Mouse (Mus musculus) embryo, embryonic 9.5 days (tissue): Measurements from ENCODE around the gene Brsk1.
A peak's percentile ranks its signal among the peaks of the same experiment; 100 is the strongest.

Source experiments
- DNase-seq: peaks from one replicate; pipeline ENCODE4 v3.0.0-alpha.2; 2017; ENCODE audit errors: extremely low spot score

Gene Brsk1

DNA sequence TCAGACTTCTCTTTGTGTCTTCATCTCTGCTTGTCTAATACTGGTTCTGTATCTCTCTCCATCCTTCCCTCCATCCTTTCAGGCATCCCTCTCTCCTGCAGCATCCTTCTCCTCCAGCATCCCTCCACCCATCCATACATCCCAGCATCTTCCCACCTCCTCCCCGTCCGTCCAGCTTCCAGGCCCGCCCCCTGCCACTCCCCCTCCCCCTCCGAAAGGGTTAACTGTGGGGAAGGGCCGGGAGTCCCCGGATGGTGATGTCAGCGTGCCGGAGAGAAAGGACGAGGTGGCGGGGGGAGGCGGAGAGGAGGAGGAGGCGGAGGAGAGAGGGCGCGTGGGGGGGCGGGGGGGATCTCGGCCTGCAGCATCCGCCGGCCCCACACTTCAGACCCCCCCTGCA, at the start of gene Brsk1:
Brsk1 (plus strand) TSS at position 218 of the 400 bp plus-strand sequence.
- peak; percentile 94 for DNase-seq

GRCm38 (mm10) chr7:4641155-4641554, 49.2 kb upstream of the Brsk1 start:
- no peak for DNase-seq

GRCm38 (mm10) chr7:4641956-4642355, 48.4 kb upstream of the Brsk1 start:
- no peak for DNase-seq

- no peak for DNase-seq
These were observed 47.2 kb upstream of the Brsk1 start for GRCm38 (mm10) chr7:4643225-4643624.

- DNase-seq: no peak
These were observed 43.6 kb upstream of the Brsk1 start for GRCm38 (mm10) chr7:4646806-4647205.

GRCm38 (mm10) chr7:4647291-4647690, 43.1 kb upstream of the Brsk1 start:
- DNase-seq: no peak

DNA sequence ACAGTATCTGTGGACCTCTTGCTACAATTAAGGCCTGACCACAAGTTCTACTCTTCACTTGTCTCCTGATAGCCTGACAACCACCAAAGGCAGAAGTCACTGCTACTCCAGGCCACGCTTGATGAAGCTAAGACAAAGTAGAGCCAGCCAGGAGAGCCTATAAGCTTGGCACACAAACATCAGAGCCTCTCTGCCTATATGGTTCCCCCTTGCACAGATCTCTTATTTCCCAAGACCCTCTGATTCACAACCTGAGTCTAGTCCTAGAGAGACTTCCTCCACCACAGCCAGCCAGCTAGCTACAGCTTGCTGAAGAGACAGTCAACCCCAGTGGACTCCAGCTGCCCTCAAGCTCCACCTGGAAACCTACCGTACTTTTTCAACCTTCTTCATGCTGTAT, 42.4 kb upstream of the Brsk1 start:
- DNase-seq: no peak

GRCm38 (mm10) chr7:4651581-4651980, 38.8 kb upstream of the Brsk1 start:
- no peak for DNase-seq

GRCm38 (mm10) chr7:4652726-4653125, 37.7 kb upstream of the Brsk1 start:
- no peak for DNase-seq

- no peak for DNase-seq
These were observed 37.1 kb upstream of the Brsk1 start for GRCm38 (mm10) chr7:4653351-4653750.

- DNase-seq: no peak
These were observed 36.6 kb upstream of the Brsk1 start for GRCm38 (mm10) chr7:4653780-4654179.

- DNase-seq: no peak
These were observed 36.2 kb upstream of the Brsk1 start for GRCm38 (mm10) chr7:4654221-4654620.

- no peak for DNase-seq
These were observed 35.0 kb upstream of the Brsk1 start for GRCm38 (mm10) chr7:4655393-4655792.

GRCm38 (mm10) chr7:4655916-4656315, 34.5 kb upstream of the Brsk1 start:
- no peak for DNase-seq

- no peak for DNase-seq
These were observed 33.6 kb upstream of the Brsk1 start for GRCm38 (mm10) chr7:4656818-4657217.

- DNase-seq: no peak
These were observed 32.8 kb upstream of the Brsk1 start for GRCm38 (mm10) chr7:4657521-4658127.

- peak; percentile 46 for DNase-seq
These were observed 32.1 kb upstream of the Brsk1 start for GRCm38 (mm10) chr7:4658128-4658907.

DNA sequence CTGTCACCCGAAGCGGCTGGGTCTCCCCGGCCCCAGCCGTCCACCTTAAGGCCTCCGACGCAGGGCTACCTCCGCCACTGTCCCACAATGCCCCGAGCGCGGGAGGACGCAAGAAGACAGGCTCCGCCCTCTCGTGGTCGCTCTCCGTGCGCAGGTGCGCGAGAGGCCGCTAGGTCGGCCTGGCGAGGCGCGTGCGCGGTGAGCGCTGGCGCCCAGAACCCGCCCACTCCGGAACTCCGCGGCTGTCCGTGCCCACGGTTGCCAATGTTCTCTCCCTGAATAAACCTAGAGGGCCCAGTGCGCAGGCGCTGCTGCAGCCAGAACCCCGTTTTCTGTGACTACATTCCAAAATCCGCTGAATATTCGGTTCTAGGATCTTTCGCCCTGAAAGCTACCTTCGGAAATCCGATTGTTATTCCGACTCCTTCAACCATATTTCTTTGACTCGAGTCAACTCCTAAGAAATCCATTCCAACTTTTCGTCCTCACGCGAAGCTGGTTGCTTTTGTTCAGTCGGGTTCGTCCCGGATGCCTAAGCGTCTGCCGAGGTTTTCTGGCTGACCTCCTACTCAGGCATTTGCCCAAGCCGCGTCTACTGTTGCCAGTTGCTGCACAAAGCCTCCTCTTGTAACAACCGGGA, 31.4 kb upstream of the Brsk1 start, which contains the start of gene Ppp6r1:
Ppp6r1 (minus strand) TSS at position 108 of the 640 bp plus-strand sequence.
- DNase-seq: peak; percentile 91

DNA sequence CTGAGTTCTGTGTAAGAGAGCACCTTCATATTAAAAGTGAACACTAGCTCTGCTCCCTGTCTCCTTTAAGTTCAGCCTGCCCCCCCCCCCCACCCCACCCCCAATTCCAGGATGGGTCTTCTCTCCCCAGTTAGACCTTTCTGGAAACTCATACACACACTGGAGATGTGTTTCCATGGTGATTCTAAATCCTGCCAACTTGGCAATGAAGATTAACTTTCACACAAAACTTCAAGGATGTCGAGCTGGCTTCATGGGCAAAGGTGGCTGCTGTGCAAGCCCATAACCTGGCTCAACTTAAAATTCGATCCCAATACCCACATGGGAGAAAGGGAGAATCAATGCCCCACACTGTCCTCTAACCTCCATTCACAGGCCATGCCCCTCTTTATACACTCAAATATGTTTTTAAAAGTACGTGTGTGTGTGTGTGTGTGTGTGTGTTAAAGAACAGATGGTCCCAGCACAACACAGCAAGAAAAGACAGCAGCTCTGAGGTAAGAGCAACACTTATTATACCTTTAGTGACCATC, 30.4 kb upstream of the Brsk1 start:
- no peak for DNase-seq

- no peak for DNase-seq
These were observed 27.2 kb upstream of the Brsk1 start for GRCm38 (mm10) chr7:4663179-4663578.

DNA sequence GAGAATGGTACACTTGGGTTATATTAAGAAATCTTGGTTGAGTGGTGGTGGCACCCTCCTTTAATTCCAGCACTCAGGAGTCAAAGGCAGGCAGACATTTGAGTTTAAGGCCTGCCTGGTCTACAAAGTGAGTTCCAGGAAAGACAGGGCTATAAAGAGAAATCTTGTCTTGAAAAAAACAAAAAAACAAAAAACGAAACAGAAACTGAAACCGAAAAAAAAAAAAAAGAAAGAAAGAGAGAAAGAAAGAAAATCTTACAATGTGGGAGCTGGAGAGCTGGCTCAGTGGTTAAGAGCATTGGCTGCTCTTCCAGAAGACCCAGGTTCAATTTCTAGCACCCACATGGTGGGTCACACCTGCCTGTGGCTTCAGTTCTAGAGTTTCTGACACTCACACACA, 26.7 kb upstream of the Brsk1 start:
- DNase-seq: no peak

GRCm38 (mm10) chr7:4666871-4667270, 23.5 kb upstream of the Brsk1 start:
- DNase-seq: no peak

GRCm38 (mm10) chr7:4668506-4668905, 21.9 kb upstream of the Brsk1 start:
- no peak for DNase-seq
